Mouse (Mus musculus): ENCODE data around the gene Shf. TPM values are rescaled to one million over a fixed set of nuclear protein-coding genes. Genes with fewer than 3 reads are reported as not detected.

Gene Shf
- polyA plus RNA-seq, 1 experiment from 2014 or later = 15.9 TPM

GRCm38 (mm10) chr2:122366039-122366438 is 2.9 kb downstream of the Shf start:
- 0 out of 2 replicates have a peak, but pooled peaks cover 4% of the 10 kb centered on the region for H3K27me3 ChIP-seq (ENCODE audit: control insufficient read depth, insufficient read depth, low read length)
- H3K4me1 ChIP-seq (ENCODE audit: control insufficient read depth, insufficient read depth, low read length) = peaks cover 28% of the 10 kb centered on the region
- 56% methylated on average over 3 of the region's 3 CpGs for WGBS
- no peak overlapping the region; the same call in 1 of the 2 replicates for H3K9ac ChIP-seq (replicated peaks; ENCODE audit: low read length)
- no peak overlapping the region for H3K4me3 ChIP-seq (replicated peaks; ENCODE audit: low read depth, low read length)
- H3K36me3 ChIP-seq (ENCODE audit: control insufficient read depth, insufficient read depth, low read length) = peaks cover 14% of the 10 kb centered on the region; the same call in 1 of the 2 replicates
- H3K9me3 ChIP-seq (ENCODE audit: control insufficient read depth, low read length) = no peaks in the 10 kb centered on the region
- DNase-seq (no peak), ATAC-seq (ENCODE audit: low FRiP score, low TSS enrichment) (no peak)
- H3K27ac ChIP-seq (replicated peaks; ENCODE audit: low read depth, low read length) = 0 out of 2 replicates have a peak overlapping the region, but pooled peaks have one; percentile 17
- peak overlapping the region; percentile 85 for H3K4me2 ChIP-seq (ENCODE audit: low read length)

- H3K4me1 ChIP-seq (ENCODE audit: control insufficient read depth, insufficient read depth, low read length) = peaks cover 28% of the 10 kb centered on the region
- WGBS = 89% methylated on average over 10 of the region's 10 CpGs
Measured at GRCm38 (mm10) chr2:122365244-122365866, 3.6 kb downstream of the Shf start.

GRCm38 (mm10) chr2:122364352-122364944 is 4.5 kb downstream of the Shf start:
- Histone ChIP-seq H3K27me3 (ENCODE audit: control insufficient read depth, insufficient read depth, low read length) (no peaks in the 10 kb centered on the region), H3K36me3 (ENCODE audit: control insufficient read depth, insufficient read depth, low read length) (peaks cover 19% of the 10 kb centered on the region), H3K4me2 (ENCODE audit: low read length) (no peak overlapping the region), H3K9me3 (ENCODE audit: control insufficient read depth, low read length) (no peaks in the 10 kb centered on the region), H3K4me3 (replicated peaks; ENCODE audit: low read depth, low read length) (no peak overlapping the region), H3K27ac (replicated peaks; ENCODE audit: low read depth, low read length) (no peak overlapping the region), H3K9ac (replicated peaks; ENCODE audit: low read length) (no peak overlapping the region), H3K4me1 (ENCODE audit: control insufficient read depth, insufficient read depth, low read length) (peaks cover 25% of the 10 kb centered on the region)
- WGBS = 85% methylated on average over 3 of the region's 3 CpGs
- no peak for DNase-seq
- ATAC-seq (ENCODE audit: low FRiP score, low TSS enrichment) = no peak

More at GRCm38 (mm10) chr2:122365244-122365866, 3.6 kb downstream of the Shf start:
- Histone ChIP-seq H3K4me3 (replicated peaks; ENCODE audit: low read depth, low read length) (no peak overlapping the region), H3K4me2 (ENCODE audit: low read length) (no peak overlapping the region), H3K9me3 (ENCODE audit: control insufficient read depth, low read length) (no peaks in the 10 kb centered on the region), H3K36me3 (ENCODE audit: control insufficient read depth, insufficient read depth, low read length) (peaks cover 14% of the 10 kb centered on the region; the same call in 1 of the 2 replicates), H3K27ac (replicated peaks; ENCODE audit: low read depth, low read length) (0 out of 2 replicates have a peak overlapping the region, but pooled peaks have one; percentile 17), H3K27me3 (ENCODE audit: control insufficient read depth, insufficient read depth, low read length) (no peaks in the 10 kb centered on the region), H3K9ac (replicated peaks; ENCODE audit: low read length) (no peak overlapping the region)
- ATAC-seq (ENCODE audit: low FRiP score, low TSS enrichment) = no peak
- DNase-seq = no peak

GRCm38 (mm10) chr2:122362622-122363523 is 6.1 kb downstream of the Shf start:
- WGBS = 82% methylated on average over 13 of the region's 13 CpGs
- Histone ChIP-seq H3K27me3 (ENCODE audit: control insufficient read depth, insufficient read depth, low read length) (no peaks in the 10 kb centered on the region), H3K27ac (replicated peaks; ENCODE audit: low read depth, low read length) (no peak overlapping the region), H3K4me3 (replicated peaks; ENCODE audit: low read depth, low read length) (no peak overlapping the region), H3K36me3 (ENCODE audit: control insufficient read depth, insufficient read depth, low read length) (peaks cover 32% of the 10 kb centered on the region), H3K4me1 (ENCODE audit: control insufficient read depth, insufficient read depth, low read length) (peaks cover 20% of the 10 kb centered on the region), H3K9me3 (ENCODE audit: control insufficient read depth, low read length) (no peaks in the 10 kb centered on the region), H3K4me2 (ENCODE audit: low read length) (no peak overlapping the region), H3K9ac (replicated peaks; ENCODE audit: low read length) (no peak overlapping the region)
- no peak for DNase-seq
- no peak for ATAC-seq (ENCODE audit: low FRiP score, low TSS enrichment)

- no peak overlapping the region for H3K9ac ChIP-seq (replicated peaks; ENCODE audit: low read length)
Measured at GRCm38 (mm10) chr2:122361868-122362621, 6.9 kb downstream of the Shf start.

GRCm38 (mm10) chr2:122361181-122361580 is 7.8 kb downstream of the Shf start:
- no peak overlapping the region for H3K4me3 ChIP-seq (replicated peaks; ENCODE audit: low read depth, low read length)
- no peaks in the 10 kb centered on the region for H3K27me3 ChIP-seq (ENCODE audit: control insufficient read depth, insufficient read depth, low read length)
- DNase-seq = no peak
- H3K27ac ChIP-seq (replicated peaks; ENCODE audit: low read depth, low read length) = no peak overlapping the region
- peaks cover 3% of the 10 kb centered on the region; the same call in 1 of the 2 replicates for H3K4me1 ChIP-seq (ENCODE audit: control insufficient read depth, insufficient read depth, low read length)
- 96% methylated on average over 6 of the region's 6 CpGs for WGBS
- H3K9me3 ChIP-seq (ENCODE audit: control insufficient read depth, low read length) = no peaks in the 10 kb centered on the region
- H3K4me2 ChIP-seq (ENCODE audit: low read length) = no peak overlapping the region
- no peak overlapping the region for H3K9ac ChIP-seq (replicated peaks; ENCODE audit: low read length)
- ATAC-seq (ENCODE audit: low FRiP score, low TSS enrichment) = no peak
- H3K36me3 ChIP-seq (ENCODE audit: control insufficient read depth, insufficient read depth, low read length) = peaks cover 49% of the 10 kb centered on the region

More at GRCm38 (mm10) chr2:122361868-122362621, 6.9 kb downstream of the Shf start:
- no peak overlapping the region for H3K27ac ChIP-seq (replicated peaks; ENCODE audit: low read depth, low read length)
- peaks cover 12% of the 10 kb centered on the region for H3K4me1 ChIP-seq (ENCODE audit: control insufficient read depth, insufficient read depth, low read length)
- no peak for DNase-seq
- no peak overlapping the region for H3K4me3 ChIP-seq (replicated peaks; ENCODE audit: low read depth, low read length)
- no peaks in the 10 kb centered on the region for H3K27me3 ChIP-seq (ENCODE audit: control insufficient read depth, insufficient read depth, low read length)
- WGBS = 70% methylated on average over 10 of the region's 10 CpGs
- no peak for ATAC-seq (ENCODE audit: low FRiP score, low TSS enrichment)
- H3K36me3 ChIP-seq (ENCODE audit: control insufficient read depth, insufficient read depth, low read length) = peaks cover 40% of the 10 kb centered on the region
- no peaks in the 10 kb centered on the region for H3K9me3 ChIP-seq (ENCODE audit: control insufficient read depth, low read length)
- H3K4me2 ChIP-seq (ENCODE audit: low read length) = no peak overlapping the region

- peaks cover 55% of the 10 kb centered on the region for H3K36me3 ChIP-seq (ENCODE audit: control insufficient read depth, insufficient read depth, low read length)
- H3K4me1 ChIP-seq (ENCODE audit: control insufficient read depth, insufficient read depth, low read length) = no peaks in the 10 kb centered on the region
- H3K4me2 ChIP-seq (ENCODE audit: low read length) = no peak overlapping the region
- no peak for ATAC-seq (ENCODE audit: low FRiP score, low TSS enrichment)
- DNase-seq = no peak
- H3K27me3 ChIP-seq (ENCODE audit: control insufficient read depth, insufficient read depth, low read length) = no peaks in the 10 kb centered on the region
- H3K9me3 ChIP-seq (ENCODE audit: control insufficient read depth, low read length) = no peaks in the 10 kb centered on the region
- no peak overlapping the region for H3K27ac ChIP-seq (replicated peaks; ENCODE audit: low read depth, low read length)
- no peak overlapping the region for H3K4me3 ChIP-seq (replicated peaks; ENCODE audit: low read depth, low read length)
- no peak overlapping the region for H3K9ac ChIP-seq (replicated peaks; ENCODE audit: low read length)
- 91% methylated on average over 6 of the region's 6 CpGs for WGBS
Measured at GRCm38 (mm10) chr2:122360310-122360709, 8.7 kb downstream of the Shf start.

GRCm38 (mm10) chr2:122356187-122356586 is 12.8 kb downstream of the Shf start:
- no peaks in the 10 kb centered on the region for H3K9me3 ChIP-seq (ENCODE audit: control insufficient read depth, low read length)
- 80% methylated on average over 3 of the region's 3 CpGs for WGBS
- no peak for DNase-seq
- no peaks in the 10 kb centered on the region for H3K27me3 ChIP-seq (ENCODE audit: control insufficient read depth, insufficient read depth, low read length)
- H3K27ac ChIP-seq (replicated peaks; ENCODE audit: low read depth, low read length) = no peak overlapping the region
- ATAC-seq (ENCODE audit: low FRiP score, low TSS enrichment) = no peak
- H3K4me3 ChIP-seq (replicated peaks; ENCODE audit: low read depth, low read length) = no peak overlapping the region
- peaks cover 30% of the 10 kb centered on the region for H3K4me1 ChIP-seq (ENCODE audit: control insufficient read depth, insufficient read depth, low read length)
- peaks cover 65% of the 10 kb centered on the region for H3K36me3 ChIP-seq (ENCODE audit: control insufficient read depth, insufficient read depth, low read length)
- no peak overlapping the region for H3K4me2 ChIP-seq (ENCODE audit: low read length)
- H3K9ac ChIP-seq (replicated peaks; ENCODE audit: low read length) = no peak overlapping the region
